Mouse (Mus musculus) embryonic facial prominence, embryonic 10.5 days (tissue): ENCODE results near the gene Slc16a12. TPM values are rescaled to one million over a fixed set of nuclear protein-coding genes. Genes with fewer than 3 reads are reported as not detected.
"Not testable (repeated sequence)": the region's sequence is repeated elsewhere in the genome, so short reads cannot be mapped to it uniquely, and the experiment has no call there.

ENCODE experiments used
- DNase-seq: peaks from one replicate; pipeline ENCODE4 v3.0.0-alpha.2; 2017; ENCODE audit warnings: low spot score
- H3K27ac ChIP-seq: fragments of 300-500 bp; sonication (generic); replicated peaks from 2 replicates; pipeline ENCODE4 v1.5.1; 2016; ENCODE audit warnings: mild to moderate bottlenecking
- H3K27me3 ChIP-seq: fragments of 300-500 bp; sonication (generic); replicated peaks from 2 replicates; pipeline ENCODE4 v1.6.1; 2016; ENCODE audit warnings: low read depth, mild to moderate bottlenecking; ENCODE audit not compliant: poor library complexity, severe bottlenecking
- H3K36me3 ChIP-seq: fragments of 300-500 bp; sonication (generic); replicated peaks from 2 replicates; pipeline ENCODE4 v1.6.1; 2016; ENCODE audit warnings: mild to moderate bottlenecking, moderate library complexity
- H3K4me1 ChIP-seq: fragments of 300-500 bp; sonication (generic); 2 replicates; pipeline ENCODE4 v1.6.1; 2016
- H3K4me3 ChIP-seq: fragments of 300-500 bp; sonication (generic); 2 replicates; pipeline ENCODE4 v1.5.1; 2016; ENCODE audit warnings: mild to moderate bottlenecking, moderate library complexity
- H3K9me3 ChIP-seq: fragments of 300-500 bp; sonication (generic); 2 replicates; pipeline ENCODE4 v1.6.1; 2016; ENCODE audit warnings: mild to moderate bottlenecking
- WGBS: fragments of 180-500 bp; shearing (Covaris S2); methylation state at CpG from one replicate; pipeline ENCODE4 v1.1.7; 2016; 5-methylcytosine and 5-hydroxymethylcytosine counted together
- polyA plus RNA-seq: library from polyadenylated mRNA; unstranded; fragments of >200 nt; fragmentation: Nextera tagmentation; extraction: Ambion mirVana; gene quantifications from 2 replicates; pipeline ENCODE4 v1.2.1, GENCODE M21; 2016

Gene Slc16a12
- polyA plus RNA-seq, 1 experiment from 2014 or later = 0.75 TPM

GRCm38 (mm10) chr19:34751150-34751549, 4.1 kb upstream of the Slc16a12 start:
- no peaks in the 10 kb centered on the region for H3K36me3 ChIP-seq
- 76% methylated on average over 4 of the region's 4 CpGs for WGBS
- H3K4me3 ChIP-seq = no peak overlapping the region
- H3K4me1 ChIP-seq = peaks cover 11% of the 10 kb centered on the region
- no peak for DNase-seq
- H3K27ac ChIP-seq = no peak overlapping the region
- H3K27me3 ChIP-seq = peaks cover 19% of the 10 kb centered on the region
- no peaks in the 10 kb centered on the region for H3K9me3 ChIP-seq

- Histone ChIP-seq H3K27ac (no peak overlapping the region), H3K36me3 (no peaks in the 10 kb centered on the region), H3K4me3 (no peak overlapping the region), H3K9me3 (no peaks in the 10 kb centered on the region), H3K4me1 (peaks cover 12% of the 10 kb centered on the region), H3K27me3 (peaks cover 33% of the 10 kb centered on the region)
- 67% methylated on average over 2 of the region's 2 CpGs for WGBS
- DNase-seq = no peak
Observed at GRCm38 (mm10) chr19:34748992-34749391, 1.9 kb upstream of the Slc16a12 start.

DNA sequence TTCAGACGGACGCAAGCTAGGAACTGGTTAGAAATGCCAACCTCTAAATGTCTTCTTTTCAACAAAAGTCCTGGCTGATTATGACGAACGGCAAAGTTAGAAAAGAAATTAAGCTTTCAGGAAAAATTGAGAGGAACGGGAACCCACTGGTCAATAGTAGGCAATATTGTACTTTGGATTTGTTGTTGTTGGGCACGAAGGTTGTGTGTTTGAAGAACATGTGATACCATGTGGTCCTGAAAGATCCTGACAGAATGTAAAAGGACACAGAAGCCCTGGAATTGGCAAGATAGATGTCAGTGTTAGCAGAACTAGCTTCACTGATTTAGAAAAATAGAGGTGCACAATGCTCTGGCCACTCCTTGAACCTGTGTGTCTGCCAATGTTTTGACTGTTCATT, 880 bp upstream of the Slc16a12 start:
- not testable (repeated sequence) for H3K4me3 ChIP-seq, H3K9me3 ChIP-seq, H3K36me3 ChIP-seq, H3K27ac ChIP-seq, DNase-seq
- WGBS = 92% methylated on average over 6 of the region's 6 CpGs
- peaks cover 12% of the 10 kb centered on the region for H3K4me1 ChIP-seq
- peaks cover 33% of the 10 kb centered on the region for H3K27me3 ChIP-seq

GRCm38 (mm10) chr19:34746201-34746600, 888 bp downstream of the Slc16a12 start:
- H3K27me3 ChIP-seq = peaks cover 33% of the 10 kb centered on the region
- DNase-seq = no peak
- peak overlapping the region; percentile 72 for H3K4me3 ChIP-seq
- 15% methylated on average over 9 of the region's 9 CpGs for WGBS
- H3K27ac ChIP-seq = no peak overlapping the region
- H3K9me3 ChIP-seq = no peaks in the 10 kb centered on the region
- H3K36me3 ChIP-seq = no peaks in the 10 kb centered on the region
- peaks cover 12% of the 10 kb centered on the region for H3K4me1 ChIP-seq

- Histone ChIP-seq H3K4me1 (peaks cover 12% of the 10 kb centered on the region), H3K27ac (no peak overlapping the region), H3K9me3 (no peaks in the 10 kb centered on the region), H3K4me3 (no peak overlapping the region), H3K36me3 (no peaks in the 10 kb centered on the region), H3K27me3 (peaks cover 33% of the 10 kb centered on the region)
- DNase-seq = no peak
- WGBS = 86% methylated on average over 8 of the region's 8 CpGs
Observed at GRCm38 (mm10) chr19:34745012-34745411, 2.1 kb downstream of the Slc16a12 start.

DNA sequence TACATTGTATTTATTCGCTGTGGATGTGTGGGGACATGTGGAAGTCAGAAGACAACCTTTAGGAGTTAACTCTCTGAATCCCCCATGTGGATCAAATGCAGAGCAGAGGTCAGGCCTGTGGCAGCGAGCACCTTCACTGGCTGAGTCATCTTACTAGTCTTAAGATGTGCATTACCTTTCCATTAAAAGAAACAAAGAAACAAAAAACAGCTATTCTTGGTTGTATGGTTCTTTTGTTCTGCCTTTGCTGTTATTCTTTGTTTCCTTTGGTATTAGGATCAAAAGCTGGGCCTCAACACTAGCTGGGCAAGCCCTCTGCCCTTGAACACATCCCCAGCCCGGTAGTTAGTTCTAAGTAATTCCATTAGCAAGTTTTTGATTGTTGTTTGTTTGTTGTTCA, 9.2 kb downstream of the Slc16a12 start:
- H3K9me3 ChIP-seq = 0 out of 2 replicates have a peak, but pooled peaks cover 3% of the 10 kb centered on the region
- H3K4me3 ChIP-seq = no peak overlapping the region
- H3K27ac ChIP-seq = no peak overlapping the region
- H3K36me3 ChIP-seq = no peaks in the 10 kb centered on the region
- H3K27me3 ChIP-seq = no peaks in the 10 kb centered on the region
- no peak for DNase-seq
- H3K4me1 ChIP-seq = no peaks in the 10 kb centered on the region
- 79% methylated on average over 3 of the region's 3 CpGs for WGBS

DNA sequence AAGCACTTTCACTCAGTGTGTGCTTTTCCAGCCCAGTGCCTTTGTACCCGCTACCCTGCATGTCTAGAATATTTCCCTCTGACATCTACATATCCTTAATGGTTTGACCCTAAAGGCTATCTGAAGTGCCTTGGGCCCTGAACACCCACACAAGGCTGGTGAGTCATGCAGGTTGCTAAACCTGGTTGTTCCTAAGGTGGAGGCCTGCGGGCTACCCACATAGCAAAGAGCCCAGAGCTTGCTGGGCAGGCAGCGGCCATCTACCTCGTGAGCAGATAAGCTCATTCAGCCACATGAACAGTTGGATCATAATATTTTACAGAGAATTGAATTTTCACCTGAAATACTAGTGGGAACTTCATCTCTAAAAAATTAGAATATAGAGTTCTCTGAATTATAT, 11.2 kb downstream of the Slc16a12 start:
- no peak overlapping the region for H3K4me3 ChIP-seq
- no peak for DNase-seq
- no peaks in the 10 kb centered on the region for H3K36me3 ChIP-seq
- 88% methylated on average over 4 of the region's 4 CpGs for WGBS
- H3K27ac ChIP-seq = no peak overlapping the region
- no peaks in the 10 kb centered on the region for H3K4me1 ChIP-seq
- no peaks in the 10 kb centered on the region for H3K27me3 ChIP-seq
- H3K9me3 ChIP-seq = 0 out of 2 replicates have a peak, but pooled peaks cover 3% of the 10 kb centered on the region

GRCm38 (mm10) chr19:34733020-34733419, 14.1 kb downstream of the Slc16a12 start:
- Histone ChIP-seq H3K36me3 (no peaks in the 10 kb centered on the region), H3K27ac (no peak overlapping the region), H3K4me1 (no peaks in the 10 kb centered on the region), H3K4me3 (no peak overlapping the region), H3K9me3 (0 out of 2 replicates have a peak, but pooled peaks cover 3% of the 10 kb centered on the region), H3K27me3 (no peaks in the 10 kb centered on the region)
- whole genome bisulfite sequencing = 73% methylated on average over 3 of the region's 3 CpGs
- DNase-seq = no peak

DNA sequence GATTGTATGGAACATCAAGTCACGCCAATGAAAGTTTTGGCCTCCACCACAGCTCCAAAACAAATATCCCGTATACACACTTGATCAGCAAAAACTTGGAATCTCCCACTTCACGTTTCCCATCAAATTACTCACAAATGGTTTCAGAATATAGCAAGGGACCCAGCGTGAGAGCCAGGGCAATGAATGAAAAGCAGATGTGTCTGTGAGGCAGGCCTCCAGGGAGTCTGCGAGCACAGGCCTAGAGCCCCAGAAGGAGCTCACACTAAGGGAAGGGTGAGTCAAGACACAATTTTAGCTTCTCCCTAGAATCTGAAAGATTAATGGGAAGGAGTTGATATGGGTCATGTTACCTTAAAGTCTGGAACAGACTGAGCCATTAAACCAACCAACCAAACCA, 15.7 kb downstream of the Slc16a12 start:
- Histone ChIP-seq H3K4me3 (no peak overlapping the region), H3K27ac (no peak overlapping the region), H3K9me3 (no peaks in the 10 kb centered on the region), H3K4me1 (no peaks in the 10 kb centered on the region), H3K27me3 (no peaks in the 10 kb centered on the region), H3K36me3 (no peaks in the 10 kb centered on the region)
- 65% methylated on average over 5 of the region's 5 CpGs for WGBS
- no peak for DNase-seq

DNA sequence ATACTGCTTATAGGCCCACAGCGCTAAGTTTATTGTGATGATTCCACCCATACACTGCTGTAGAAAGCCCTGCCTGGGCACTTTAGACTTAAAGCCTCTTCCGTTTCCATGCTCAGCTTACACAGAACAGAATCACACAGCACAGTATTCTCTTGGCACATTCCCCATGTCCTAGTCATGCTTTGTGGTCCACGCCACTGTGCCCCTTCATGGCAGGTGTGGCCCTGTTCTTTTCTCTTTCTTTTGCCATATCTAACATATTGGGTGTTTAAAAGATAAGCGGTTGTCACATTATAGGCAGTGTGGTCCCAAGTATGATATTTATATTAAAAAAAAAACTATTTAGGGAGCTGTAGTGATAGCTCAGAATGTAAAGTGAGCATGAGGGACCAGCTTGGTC, 16.5 kb downstream of the Slc16a12 start:
- no peak for DNase-seq
- Histone ChIP-seq H3K4me1 (no peaks in the 10 kb centered on the region), H3K27me3 (no peaks in the 10 kb centered on the region), H3K27ac (no peak overlapping the region), H3K4me3 (no peak overlapping the region), H3K36me3 (no peaks in the 10 kb centered on the region), H3K9me3 (no peaks in the 10 kb centered on the region)
- WGBS = 92% methylated on average over 4 of the region's 4 CpGs

DNA sequence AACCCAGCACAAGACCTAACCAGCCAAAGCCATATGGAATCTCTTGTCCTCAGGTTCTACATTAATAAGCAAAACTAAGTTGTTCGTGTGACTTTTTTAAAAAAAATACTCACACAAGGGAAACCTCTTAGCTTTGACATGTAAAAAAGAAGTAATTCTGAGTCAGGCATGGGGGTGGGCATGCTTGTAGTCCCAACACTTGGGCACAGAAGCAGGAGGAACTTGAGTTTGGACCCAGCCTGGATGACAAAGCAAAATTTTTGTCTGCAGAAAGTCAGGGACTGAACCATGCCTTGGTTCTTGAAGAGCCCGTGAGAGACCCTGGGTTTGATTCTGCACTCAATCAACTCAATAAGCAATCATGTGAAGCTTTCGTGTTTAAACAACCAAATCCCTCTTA, 17.6 kb downstream of the Slc16a12 start:
- Histone ChIP-seq H3K27ac (no peak overlapping the region), H3K9me3 (no peaks in the 10 kb centered on the region), H3K4me1 (no peaks in the 10 kb centered on the region), H3K4me3 (no peak overlapping the region), H3K36me3 (no peaks in the 10 kb centered on the region), H3K27me3 (no peaks in the 10 kb centered on the region)
- DNase-seq = no peak
- 90% methylated on average over 3 of the region's 3 CpGs for WGBS

GRCm38 (mm10) chr19:34726254-34726962, 20.7 kb downstream of the Slc16a12 start:
- DNase-seq = no peak
- Histone ChIP-seq H3K36me3 (no peaks in the 10 kb centered on the region), H3K27ac (no peak overlapping the region), H3K4me3 (no peak overlapping the region), H3K27me3 (no peaks in the 10 kb centered on the region), H3K9me3 (no peaks in the 10 kb centered on the region), H3K4me1 (no peaks in the 10 kb centered on the region)
- WGBS = 86% methylated on average over 1 of the region's 1 CpGs

DNA sequence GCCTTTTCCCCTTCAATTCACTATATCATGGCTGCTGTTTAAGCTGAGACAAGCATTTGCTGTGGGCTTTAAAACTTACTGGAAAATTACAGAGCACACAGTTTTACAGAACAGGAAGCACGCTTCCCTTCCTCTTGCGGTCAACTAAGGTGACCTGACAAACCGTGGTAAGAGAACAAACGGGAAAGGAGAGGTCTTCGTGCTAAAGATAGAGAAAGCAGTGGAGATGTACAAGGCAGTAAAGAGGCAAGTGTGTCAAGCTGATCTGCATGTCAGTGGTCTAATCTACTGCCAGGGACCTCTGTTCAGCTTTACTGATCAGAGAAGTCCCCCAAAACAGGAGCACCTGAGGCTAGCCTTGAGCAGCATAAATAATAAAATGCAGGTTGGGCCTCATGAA, 21.7 kb downstream of the Slc16a12 start:
- WGBS = 82% methylated on average over 5 of the region's 5 CpGs

More for the DNA sequence above, 21.7 kb downstream of the Slc16a12 start:
- Histone ChIP-seq H3K27me3 (no peaks in the 10 kb centered on the region), H3K36me3 (no peaks in the 10 kb centered on the region), H3K4me3 (no peak overlapping the region), H3K4me1 (no peaks in the 10 kb centered on the region), H3K27ac (no peak overlapping the region), H3K9me3 (no peaks in the 10 kb centered on the region)
- no peak for DNase-seq
